20 mouse cellular contexts compared by ENCODE assay signal in the genomic region with DNA sequence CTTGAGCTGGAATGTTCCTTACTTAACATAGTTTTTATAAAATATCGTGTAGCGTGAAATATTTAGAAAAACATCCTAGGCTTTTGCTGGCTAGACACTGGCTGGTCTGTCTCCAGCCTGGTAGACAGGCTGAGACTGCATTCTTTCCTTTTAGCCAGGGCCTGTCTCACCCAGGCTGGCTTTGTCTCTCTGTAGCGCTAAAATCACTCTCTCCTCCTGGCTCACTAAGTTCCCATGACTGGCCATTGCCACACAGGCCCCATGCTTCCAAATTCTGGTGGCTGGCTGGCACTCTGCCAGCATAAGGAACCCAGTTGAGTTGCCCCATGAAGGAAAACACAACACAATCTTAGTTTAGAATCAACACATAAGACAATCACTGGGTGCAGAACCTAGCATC.
DNase-seq lines count a peak whose midpoint lies in the region; ATAC-seq and TF ChIP-seq lines count a peak whose summit lies in the region.
"Had no signal": no experiment of that assay in that cellular context is flagged by ENCODE, and none has a peak within 500 bp of the region (broad histone marks: within the 10 kb centered on the region; RNA-seq: fewer than 3 reads in every experiment).

No protein-coding gene starts in this region.

- H3K36me3 ChIP-seq in embryonic facial prominence, embryonic 12.5 days = no peaks in the 10 kb centered on the region
- no peaks in the 10 kb centered on the region for H3K36me3 ChIP-seq in embryonic facial prominence, embryonic 10.5 days (replicated peaks)
- H3K36me3 ChIP-seq in embryonic facial prominence, embryonic 14.5 days (ENCODE audit: control insufficient read depth, insufficient read depth, low read length) = no peaks in the 10 kb centered on the region
- no peaks in the 10 kb centered on the region for H3K36me3 ChIP-seq in forebrain, postnatal 0 days (ENCODE audit: insufficient read depth)
- H3K36me3 ChIP-seq: heart, embryonic 10.5 days; hindbrain, embryonic 10.5 days; lung, embryonic 15.5 days; neural tube, embryonic 13.5 days had no signal

- H3K27me3 ChIP-seq in embryonic facial prominence, embryonic 12.5 days = no peaks in the 10 kb centered on the region
- H3K27me3 ChIP-seq in embryonic facial prominence, embryonic 10.5 days (replicated peaks; ENCODE audit: low read depth, poor library complexity, severe bottlenecking) = no peaks in the 10 kb centered on the region
- H3K27me3 ChIP-seq in embryonic facial prominence, embryonic 14.5 days (replicated peaks; ENCODE audit: control insufficient read depth, insufficient read depth, low read length) = no peaks in the 10 kb centered on the region
- H3K27me3 ChIP-seq in forebrain, postnatal 0 days (ENCODE audit: insufficient read depth, low read length) = no peaks in the 10 kb centered on the region
- H3K27me3 ChIP-seq: lung, embryonic 15.5 days; neural tube, embryonic 13.5 days had no signal

- 48% methylated on average over 3 of the region's 3 CpGs for WGBS in embryonic facial prominence, embryonic 12.5 days
- 76% methylated on average over 3 of the region's 3 CpGs for WGBS in embryonic facial prominence, embryonic 10.5 days
- 46% methylated on average over 3 of the region's 3 CpGs for WGBS in embryonic facial prominence, embryonic 14.5 days
- WGBS in forebrain, postnatal 0 days = 50% methylated on average over 3 of the region's 3 CpGs

- ATAC-seq in embryonic facial prominence, embryonic 12.5 days (ENCODE audit: insufficient number of reproducible peaks, insufficient read depth, low FRiP score, low TSS enrichment) = 0 out of 2 replicates have a peak, but pooled peaks have one; percentile 52
- ATAC-seq in embryonic facial prominence, embryonic 14.5 days (ENCODE audit: low read depth) = no peak
- no peak for ATAC-seq in forebrain, postnatal 0 days
- ATAC-seq: intestine, embryonic 16.5 days had no signal

- H3K27ac ChIP-seq in embryonic facial prominence, embryonic 12.5 days = no peak overlapping the region
- H3K27ac ChIP-seq in embryonic facial prominence, embryonic 10.5 days (replicated peaks) = no peak overlapping the region
- H3K27ac ChIP-seq in embryonic facial prominence, embryonic 14.5 days (replicated peaks; ENCODE audit: low read depth, low read length) = no peak overlapping the region; the same call in 1 of the 2 replicates
- no peak overlapping the region for H3K27ac ChIP-seq in forebrain, postnatal 0 days (ENCODE audit: low read depth, low read length)
- H3K27ac ChIP-seq: heart, embryonic 10.5 days; hindbrain, embryonic 10.5 days; liver, embryonic 14.5 days; lung, embryonic 15.5 days; macrophage; neural tube, embryonic 13.5 days had no signal

- H3K4me2 ChIP-seq in embryonic facial prominence, embryonic 12.5 days (replicated peaks) = no peak overlapping the region
- H3K4me2 ChIP-seq in embryonic facial prominence, embryonic 14.5 days (ENCODE audit: low read depth, low read length) = no peak overlapping the region
- no peak overlapping the region for H3K4me2 ChIP-seq in forebrain, postnatal 0 days (ENCODE audit: low read depth)
- H3K4me2 ChIP-seq: lung, embryonic 15.5 days; midbrain, embryonic 11.5 days; neural tube, embryonic 13.5 days had no signal

- H3K9me3 ChIP-seq in embryonic facial prominence, embryonic 12.5 days = no peaks in the 10 kb centered on the region
- H3K9me3 ChIP-seq in embryonic facial prominence, embryonic 10.5 days = no peaks in the 10 kb centered on the region
- H3K9me3 ChIP-seq in embryonic facial prominence, embryonic 14.5 days (ENCODE audit: control insufficient read depth, low read length) = no peaks in the 10 kb centered on the region
- H3K9me3 ChIP-seq in forebrain, postnatal 0 days (ENCODE audit: low read length) = no peaks in the 10 kb centered on the region
- H3K9me3 ChIP-seq: heart, embryonic 10.5 days; hindbrain, embryonic 10.5 days; lung, embryonic 15.5 days; neural tube, embryonic 13.5 days had no signal

- no peak for TF ChIP-seq CTCF in forebrain, postnatal 0 days (IDR thresholded peaks at IDR 0.05; ENCODE audit: low read depth)

- no peaks in the 10 kb centered on the region for H3K4me1 ChIP-seq in embryonic facial prominence, embryonic 12.5 days
- H3K4me1 ChIP-seq in embryonic facial prominence, embryonic 10.5 days = no peaks in the 10 kb centered on the region
- H3K4me1 ChIP-seq in embryonic facial prominence, embryonic 14.5 days (ENCODE audit: control insufficient read depth, insufficient read depth, low read length) = no peaks in the 10 kb centered on the region
- no peaks in the 10 kb centered on the region for H3K4me1 ChIP-seq in forebrain, postnatal 0 days (ENCODE audit: insufficient read depth)
- H3K4me1 ChIP-seq: heart, embryonic 10.5 days; hindbrain, embryonic 10.5 days; lung, embryonic 15.5 days; neural tube, embryonic 13.5 days had no signal

- intact Hi-C loops in left cerebral cortex, postnatal 4 days (cut with DNase I) = no loop called here

- H3K9ac ChIP-seq in embryonic facial prominence, embryonic 12.5 days = no peak overlapping the region
- no peak overlapping the region for H3K9ac ChIP-seq in embryonic facial prominence, embryonic 14.5 days (ENCODE audit: low read depth, low read length)
- no peak overlapping the region for H3K9ac ChIP-seq in forebrain, postnatal 0 days
- H3K9ac ChIP-seq: liver, embryonic 14.5 days; lung, embryonic 15.5 days; neural tube, embryonic 13.5 days had no signal

- no peak overlapping the region for H3K4me3 ChIP-seq in embryonic facial prominence, embryonic 12.5 days
- no peak overlapping the region for H3K4me3 ChIP-seq in embryonic facial prominence, embryonic 10.5 days
- no peak overlapping the region for H3K4me3 ChIP-seq in embryonic facial prominence, embryonic 14.5 days (ENCODE audit: low read depth, low read length)
- H3K4me3 ChIP-seq in forebrain, postnatal 0 days (ENCODE audit: low read depth, low read length) = no peak overlapping the region
- H3K4me3 ChIP-seq: erythroblast, embryonic 14.5 days; heart, embryonic 10.5 days; hindbrain, embryonic 10.5 days; lung, embryonic 15.5 days; neural tube, embryonic 13.5 days had no signal

- no peak for DNase-seq in embryonic facial prominence, embryonic 10.5 days (ENCODE audit: low spot score)
- peak; percentile 3 for DNase-seq in left cerebral cortex, postnatal 4 days
- DNase-seq in left cerebral cortex, adult 11 months (ENCODE audit: low spot score) = no peak
- DNase-seq in embryonic facial prominence, embryonic 14.5 days (ENCODE audit: low spot score) = peak; percentile 17
- DNase-seq in forebrain, postnatal 0 days = peak; percentile 18
- no peak for DNase-seq in frontal cortex, postnatal 14 days (ENCODE audit: low spot score in 2 of 2)
- DNase-seq: B cell, adult 2 months; cerebellum, adult 9-11 months; embryo, embryonic 11 days; right cerebral cortex, postnatal 25 days had no signal

Comparison
In these comparisons a context has a peak if more than half of its experiments do, and no peak if none do; other contexts are left out.
1. DNase-seq: peak in left cerebral cortex, postnatal 4 days (single experiment), embryonic facial prominence, embryonic 14.5 days (single experiment) and forebrain, postnatal 0 days (single experiment); none in embryonic facial prominence, embryonic 10.5 days (single experiment), left cerebral cortex, adult 11 months (single experiment) and frontal cortex, postnatal 14 days (0 of 2).